Mouse (Mus musculus) heart, postnatal 14 days (tissue): ENCODE data around the gene Akr1c6. TPM values are rescaled to one million over a fixed set of nuclear protein-coding genes. Genes with fewer than 3 reads are reported as not detected.
"Not testable (repeated sequence)": the region's sequence is repeated elsewhere in the genome, so short reads cannot be mapped to it uniquely, and the experiment has no call there.

Experiments used
- DNase-seq, 2 experiments: peaks; one replicate each; pipeline ENCODE4 v3.0.0; 2021 to 2022
- intact Hi-C: fragments of 180-260 bp; cut with DNase I; formaldehyde crosslinking; loops from one replicate; pipeline ENCODE4 v1.15.1; 2025
- long read RNA-seq, 2 experiments: library from polyadenylated mRNA; stranded (forward); transcript quantifications; one replicate each; pipeline ENCODE4 v2.0.0; 2021
- total RNA-seq, 2 experiments: library from RNA; stranded (reverse); gene quantifications; 2 replicates each; pipeline ENCODE4 v1.2.3; 2021

Gene Akr1c6
- total RNA-seq, result not detected
- long read RNA-seq, experiment 1, result 0 reads
- long read RNA-seq, experiment 2, result 0 reads

GRCm38 (mm10) chr13:4434006-4434405 lies at the start of gene Akr1c6:
Akr1c6 (plus strand) TSS chr13:4434306.
- intact Hi-C loops, result no loop called here
- DNase-seq, result no peak

- DNase-seq, result no peak
- intact Hi-C loops, result no loop called here
These were observed 49.2 kb upstream of the Akr1c6 start for GRCm38 (mm10) chr13:4384918-4385317.

GRCm38 (mm10) chr13:4385541-4385940 lies 48.6 kb upstream of the Akr1c6 start:
- intact Hi-C loops, result no loop called here
- no peak for DNase-seq

- intact Hi-C loops, result no loop called here
- no peak for DNase-seq
These were observed 45.2 kb upstream of the Akr1c6 start for GRCm38 (mm10) chr13:4388762-4389446.

GRCm38 (mm10) chr13:4400360-4400759 lies 33.7 kb upstream of the Akr1c6 start:
- DNase-seq, intact Hi-C loops: not testable (repeated sequence)

- intact Hi-C loops, result no loop called here
- no peak for DNase-seq
These were observed 33.3 kb upstream of the Akr1c6 start for GRCm38 (mm10) chr13:4400831-4401230.

- no peak for DNase-seq
- intact Hi-C loops, result no loop called here
These were observed 31.9 kb upstream of the Akr1c6 start for GRCm38 (mm10) chr13:4402221-4402620.

GRCm38 (mm10) chr13:4404726-4405125 lies 29.4 kb upstream of the Akr1c6 start:
- no peak for DNase-seq
- intact Hi-C loops, result no loop called here

- intact Hi-C loops, result no loop called here
- no peak for DNase-seq
These were observed 27.3 kb upstream of the Akr1c6 start for GRCm38 (mm10) chr13:4406771-4407170.

GRCm38 (mm10) chr13:4428558-4428957 lies 5.5 kb upstream of the Akr1c6 start:
- DNase-seq, result no peak
- intact Hi-C loops, result no loop called here

GRCm38 (mm10) chr13:4429034-4429433 lies 5.1 kb upstream of the Akr1c6 start:
- DNase-seq, result no peak
- intact Hi-C loops, result no loop called here

GRCm38 (mm10) chr13:4431129-4431528 lies 3.0 kb upstream of the Akr1c6 start:
- intact Hi-C loops, result no loop called here
- DNase-seq, result no peak

- intact Hi-C loops, result no loop called here
- DNase-seq, result no peak
These were observed 31.5 kb downstream of the Akr1c6 start for GRCm38 (mm10) chr13:4465641-4466040.

- no peak for DNase-seq
- intact Hi-C loops, result no loop called here
These were observed 33.8 kb downstream of the Akr1c6 start for GRCm38 (mm10) chr13:4467896-4468295.

Other genes with a start within 250 kb of the Akr1c6 start
- gene Akr1c13, start 243.2 kb upstream of the Akr1c6 start, total RNA-seq, result 1 to 10 TPM; 1.2 to 1.5 TPM
- 1 to 10 TPM; 1.6 to 2.2 TPM for gene Akr1c19, start 205.6 kb upstream of the Akr1c6 start, total RNA-seq
- not detected for gene Akr1c12, start 154.9 kb upstream of the Akr1c6 start, total RNA-seq
- not detected for gene Akr1c20, start 89.0 kb downstream of the Akr1c6 start, total RNA-seq
- gene Akr1c21, start 139.8 kb downstream of the Akr1c6 start, total RNA-seq, result not detected
- gene Akr1e1, start 174.9 kb downstream of the Akr1c6 start, total RNA-seq, result 10 to 100 TPM; 14.2 to 15.8 TPM